Mouse (Mus musculus): ENCODE measurements around the gene Stxbp5. TPM values are rescaled to one million over a fixed set of nuclear protein-coding genes. Genes with fewer than 3 reads are reported as not detected.
"Not testable (repeated sequence)": the region's sequence is repeated elsewhere in the genome, so short reads cannot be mapped to it uniquely, and the experiment has no call there.

Stxbp5 gene
- polyA plus RNA-seq, 1 experiment from 2014 or later, result 13.4 TPM

- no peak for TF ChIP-seq CTCF (IDR thresholded peaks at IDR 0.05)
- CTCF ChIA-PET, result interaction anchor here (1.6 kb wide), 1 partner anchor 31 kb away, joined by 3 read pairs; no protein-coding TSS in a partner anchor
- POLR2A ChIA-PET, result no interaction called here
- DNase-seq (ENCODE audit: low read depth, low spot score), result no peak
- no peaks in the 10 kb centered on the region for H3K27me3 ChIP-seq
- ATAC-seq, result no peak
- in situ Hi-C loops (cut with MboI; ENCODE audit: low pct_unique_long_range_greater_than_20kb), result no loop called here
Measured at GRCm38 (mm10) chr10:9893562-9893961, 7.3 kb downstream of the Stxbp5 start.

- no peak for TF ChIP-seq CTCF (IDR thresholded peaks at IDR 0.05)
Measured at GRCm38 (mm10) chr10:9889651-9890050, 11.2 kb downstream of the Stxbp5 start.

GRCm38 (mm10) chr10:9888655-9889054 lies 12.2 kb downstream of the Stxbp5 start:
- in situ Hi-C loops (cut with MboI; ENCODE audit: low pct_unique_long_range_greater_than_20kb), result no loop called here
- ChIA-PET CTCF (interaction anchor here (1.6 kb wide), 1 partner anchor 15 kb away, joined by 5 read pairs; no protein-coding TSS in a partner anchor), POLR2A (no interaction called here)
- no peak for DNase-seq (ENCODE audit: low read depth, low spot score)
- ATAC-seq, result no peak
- no peak for TF ChIP-seq CTCF (IDR thresholded peaks at IDR 0.05)
- H3K27me3 ChIP-seq, result no peaks in the 10 kb centered on the region

More at GRCm38 (mm10) chr10:9889651-9890050, 11.2 kb downstream of the Stxbp5 start:
- H3K27me3 ChIP-seq, result no peaks in the 10 kb centered on the region
- DNase-seq (ENCODE audit: low read depth, low spot score) (no peak), ATAC-seq (no peak)
- CTCF ChIA-PET, result interaction anchor here (1.1 kb wide), 1 partner anchor 13 kb away, joined by 3 read pairs; no protein-coding TSS in a partner anchor
- POLR2A ChIA-PET, result no interaction called here
- in situ Hi-C loops (cut with MboI; ENCODE audit: low pct_unique_long_range_greater_than_20kb), result no loop called here

GRCm38 (mm10) chr10:9881781-9882320 lies 19.0 kb downstream of the Stxbp5 start:
- H3K27me3 ChIP-seq; DNase-seq (ENCODE audit: low read depth, low spot score); POLR2A ChIA-PET; ATAC-seq; in situ Hi-C loops (cut with MboI; ENCODE audit: low pct_unique_long_range_greater_than_20kb); CTCF ChIA-PET: not testable (repeated sequence)

GRCm38 (mm10) chr10:9880070-9880728 lies 20.7 kb downstream of the Stxbp5 start:
- ChIA-PET POLR2A (no interaction called here), CTCF (no interaction called here)
- no peak for ATAC-seq
- no peak for TF ChIP-seq CTCF (IDR thresholded peaks at IDR 0.05)
- DNase-seq (ENCODE audit: low read depth, low spot score), result no peak
- no peaks in the 10 kb centered on the region for H3K27me3 ChIP-seq
- in situ Hi-C loops (cut with MboI; ENCODE audit: low pct_unique_long_range_greater_than_20kb), result no loop called here

GRCm38 (mm10) chr10:9878821-9879489 lies 21.9 kb downstream of the Stxbp5 start:
- CTCF ChIA-PET, result no interaction called here

GRCm38 (mm10) chr10:9875905-9876304 lies 25.0 kb downstream of the Stxbp5 start:
- in situ Hi-C loops (cut with MboI; ENCODE audit: low pct_unique_long_range_greater_than_20kb), result no loop called here
- no peak for DNase-seq (ENCODE audit: low read depth, low spot score)

More at GRCm38 (mm10) chr10:9878821-9879489, 21.9 kb downstream of the Stxbp5 start:
- no peak for TF ChIP-seq CTCF (IDR thresholded peaks at IDR 0.05)
- no peaks in the 10 kb centered on the region for H3K27me3 ChIP-seq
- POLR2A ChIA-PET, result no interaction called here
- in situ Hi-C loops (cut with MboI; ENCODE audit: low pct_unique_long_range_greater_than_20kb), result no loop called here
- ATAC-seq (no peak), DNase-seq (ENCODE audit: low read depth, low spot score) (no peak)

GRCm38 (mm10) chr10:9872143-9872542 lies 28.7 kb downstream of the Stxbp5 start:
- in situ Hi-C loops (cut with MboI; ENCODE audit: low pct_unique_long_range_greater_than_20kb), result no loop called here
- DNase-seq (ENCODE audit: low read depth, low spot score), result no peak
- ATAC-seq, result no peak
- TF ChIP-seq CTCF (IDR thresholded peaks at IDR 0.05), result peak; percentile 37
- CTCF ChIA-PET, result no interaction called here
- no peaks in the 10 kb centered on the region for H3K27me3 ChIP-seq
- POLR2A ChIA-PET, result no interaction called here

More at GRCm38 (mm10) chr10:9875905-9876304, 25.0 kb downstream of the Stxbp5 start:
- no peaks in the 10 kb centered on the region for H3K27me3 ChIP-seq
- ChIA-PET POLR2A (no interaction called here), CTCF (interaction anchor here (1.0 to 1.2 kb wide), 3 partner anchors 9 to 14 kb away, joined by 3 to 4 read pairs (median 3); no protein-coding TSS in a partner anchor)
- no peak for TF ChIP-seq CTCF (IDR thresholded peaks at IDR 0.05)
- no peak for ATAC-seq

GRCm38 (mm10) chr10:9866793-9867579 lies 33.9 kb downstream of the Stxbp5 start:
- in situ Hi-C loops (cut with MboI; ENCODE audit: low pct_unique_long_range_greater_than_20kb), result no loop called here
- ATAC-seq, result no peak
- TF ChIP-seq CTCF (IDR thresholded peaks at IDR 0.05), result no peak
- ChIA-PET POLR2A (interaction anchor here (0.8 kb wide), 1 partner anchor 17 kb away, joined by 3 read pairs; no protein-coding TSS in a partner anchor), CTCF (no interaction called here)
- H3K27me3 ChIP-seq, result no peaks in the 10 kb centered on the region
- DNase-seq (ENCODE audit: low read depth, low spot score), result no peak

GRCm38 (mm10) chr10:9860022-9860421 lies 40.9 kb downstream of the Stxbp5 start:
- no peaks in the 10 kb centered on the region for H3K27me3 ChIP-seq
- no peak for TF ChIP-seq CTCF (IDR thresholded peaks at IDR 0.05)
- DNase-seq (ENCODE audit: low read depth, low spot score) (no peak), ATAC-seq (peak; percentile 57)
- in situ Hi-C loops (cut with MboI; ENCODE audit: low pct_unique_long_range_greater_than_20kb), result no loop called here
- ChIA-PET POLR2A (interaction anchor here (0.6 kb wide), 1 partner anchor 27 kb away, joined by 3 read pairs; no protein-coding TSS in a partner anchor), CTCF (interaction anchor here (1.6 kb wide), 1 partner anchor 24 kb away, joined by 5 read pairs; no protein-coding TSS in a partner anchor)
